Mouse (Mus musculus) lung, adult 2 months (tissue): Measurements from ENCODE around the gene Stn1.

ENCODE experiments used
- CTCF ChIP-seq: fragments of 200-500 bp; IDR thresholded peaks from 2 replicates; pipeline ENCODE4 v1.5.1; 2011; ENCODE audit warnings: mild to moderate bottlenecking, low read length, control low read depth; ENCODE audit not compliant: insufficient read depth
- POLR2A ChIP-seq: fragments of 200-500 bp; IDR thresholded peaks from 2 replicates; pipeline ENCODE4 v1.6.1; 2011; ENCODE audit warnings: low read depth, mild to moderate bottlenecking, control low read depth, low read length, borderline replicate concordance; ENCODE audit errors: extremely low read depth

- TF ChIP-seq POLR2A (no peak), CTCF (no peak)
These were observed 10.9 kb downstream of the Stn1 start for GRCm38 (mm10) chr19:47526239-47526986.
